Mouse (Mus musculus) stomach, postnatal 0 days (tissue): ENCODE data around the gene Sectm1a. TPM values are rescaled to one million over a fixed set of nuclear protein-coding genes. Genes with fewer than 3 reads are reported as not detected.

Source experiments
- ATAC-seq: fragments of 200-750 bp; cut with Nextera tagmentation; 2 replicates; pipeline ENCODE4 v1.8.0; 2017; ENCODE audit not compliant: low FRiP score, low TSS enrichment
- DNase-seq: peaks from one replicate; pipeline ENCODE4 v3.0.0-alpha.2; 2016; ENCODE audit warnings: low spot score
- H3K27ac ChIP-seq: fragments of 300-500 bp; sonication (generic); replicated peaks from 2 replicates; pipeline ENCODE4 v1.5.1; 2014; ENCODE audit warnings: mild to moderate bottlenecking, control low read depth
- H3K27me3 ChIP-seq: fragments of 300-500 bp; sonication (generic); 2 replicates; pipeline ENCODE4 v1.6.1; 2014; ENCODE audit warnings: low read length; ENCODE audit not compliant: control insufficient read depth, insufficient read depth
- H3K36me3 ChIP-seq: fragments of 300-500 bp; sonication (generic); 2 replicates; pipeline ENCODE4 v1.6.1; 2014; ENCODE audit warnings: low read length, mixed read lengths; ENCODE audit not compliant: control insufficient read depth, insufficient read depth
- H3K4me1 ChIP-seq: fragments of 300-500 bp; sonication (generic); replicated peaks from 2 replicates; pipeline ENCODE4 v1.6.1; 2014; ENCODE audit warnings: antibody characterized with exemption; ENCODE audit not compliant: control insufficient read depth, insufficient read depth
- H3K4me2 ChIP-seq: fragments of 300-500 bp; sonication (generic); replicated peaks from 2 replicates; pipeline ENCODE4 v1.6.1; 2014; ENCODE audit warnings: low read depth, mild to moderate bottlenecking, control low read depth, moderate library complexity
- H3K4me3 ChIP-seq: fragments of 300-500 bp; sonication (generic); 2 replicates; pipeline ENCODE4 v1.5.1; 2014; ENCODE audit warnings: low read depth, low read length, control low read depth
- H3K9ac ChIP-seq: fragments of 300-500 bp; sonication (generic); 2 replicates; pipeline ENCODE4 v1.6.1; 2014; ENCODE audit warnings: mild to moderate bottlenecking, low read length, control low read depth, mixed read lengths
- H3K9me3 ChIP-seq: fragments of 300-500 bp; sonication (generic); 2 replicates; pipeline ENCODE4 v1.6.1; 2016; ENCODE audit warnings: low read length; ENCODE audit not compliant: control insufficient read depth
- CTCF ChIP-seq: IDR thresholded peaks from 2 replicates; pipeline ENCODE4 v1.5.1; 2016; ENCODE audit warnings: antibody characterized with exemption, low read depth, mild to moderate bottlenecking, moderate library complexity
- EP300 ChIP-seq: optimal IDR thresholded peaks from 2 replicates; pipeline ENCODE3; 2016; ENCODE audit warnings: antibody characterized with exemption
- WGBS: fragments of 180-500 bp; shearing (Covaris S2); extraction: QIAGEN DNeasy Blood & Tissue Kit; methylation state at CpG from one replicate; pipeline ENCODE4 v1.1.7; 2014; 5-methylcytosine and 5-hydroxymethylcytosine counted together
- polyA plus RNA-seq: library from polyadenylated mRNA; unstranded; fragments of >200 nt; fragmentation: Nextera tagmentation; extraction: Ambion mirVana; gene quantifications from 2 replicates; pipeline ENCODE4 v1.2.1, GENCODE M21; 2015

Sectm1a gene
- 11.8 and 13.2 TPM in 2 replicates for polyA plus RNA-seq

GRCm38 (mm10) chr11:121081120-121081519 lies at the start of gene Sectm1a:
Gene Sectm1a, minus strand, starts transcription at chr11:121081220.
- TF ChIP-seq CTCF (no peak), EP300 (no peak)
- Histone ChIP-seq H3K36me3 (no peaks in the 10 kb centered on the region), H3K4me3 (no peak within 1 kb of the TSS), H3K27ac (no peak within 1 kb of the TSS), H3K4me1 (no peaks in the 10 kb centered on the region), H3K9ac (no peak within 1 kb of the TSS), H3K4me2 (no peak within 1 kb of the TSS), H3K27me3 (no peaks in the 10 kb centered on the region), H3K9me3 (no peaks in the 10 kb centered on the region)
- DNase-seq (no peak), ATAC-seq (no peak)
- WGBS = 52% methylated on average over 3 of the region's 3 CpGs

DNA sequence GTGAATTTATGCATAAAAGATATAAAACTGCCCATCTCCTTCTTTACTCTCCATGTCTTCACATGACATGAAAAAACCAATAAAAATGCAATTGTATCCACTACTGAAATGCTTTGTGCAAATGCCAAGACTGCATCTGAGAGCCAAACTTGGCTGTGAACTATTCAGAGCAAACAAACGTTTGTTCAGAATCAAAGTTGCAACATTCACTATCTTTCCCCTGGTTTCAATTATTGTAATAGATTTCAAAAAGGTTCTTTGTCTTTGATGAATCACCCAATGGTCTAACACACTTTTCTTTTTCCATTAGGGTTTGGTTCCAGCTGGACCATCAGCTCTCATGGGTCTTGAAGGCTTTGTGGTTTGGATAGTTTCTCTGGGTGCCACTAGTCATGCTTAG lies 48.6 kb upstream of the Sectm1a start:
- Histone ChIP-seq H3K27me3 (no peaks in the 10 kb centered on the region), H3K9ac (no peak overlapping the region), H3K27ac (no peak overlapping the region), H3K9me3 (no peaks in the 10 kb centered on the region), H3K4me2 (no peak overlapping the region), H3K4me3 (no peak overlapping the region), H3K36me3 (no peaks in the 10 kb centered on the region), H3K4me1 (no peaks in the 10 kb centered on the region)
- TF ChIP-seq CTCF (no peak), EP300 (no peak)
- 43% methylated on average over 1 of the region's 1 CpGs for WGBS
- ATAC-seq = no peak
- no peak for DNase-seq

- WGBS = 92% methylated on average over 3 of the region's 3 CpGs
- no peaks in the 10 kb centered on the region for H3K36me3 ChIP-seq
- TF ChIP-seq EP300 (no peak), CTCF (no peak)
Observed at GRCm38 (mm10) chr11:121127441-121127840, 46.4 kb upstream of the Sectm1a start.

DNA sequence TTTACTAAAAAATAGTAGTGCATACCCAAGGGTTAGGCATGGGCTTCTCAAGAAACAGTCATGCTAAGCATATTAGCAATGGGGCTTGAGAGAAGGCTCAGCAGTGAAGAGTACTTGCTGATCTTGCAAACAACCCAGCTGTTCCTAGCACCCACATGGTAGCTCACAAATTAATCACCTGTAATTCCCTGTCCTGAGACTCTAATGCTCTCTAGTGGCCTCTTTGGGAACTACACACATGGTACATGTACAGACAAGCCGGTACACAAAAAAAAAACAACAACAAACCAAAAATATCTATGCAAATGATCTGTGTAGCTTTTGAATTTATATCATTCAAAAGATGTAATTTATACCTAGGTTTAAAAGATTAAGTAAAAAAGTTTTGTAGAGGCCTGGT lies 45.4 kb upstream of the Sectm1a start:
- no peak for ATAC-seq
- 73% methylated on average over 1 of the region's 1 CpGs for WGBS
- DNase-seq = no peak
- Histone ChIP-seq H3K36me3 (no peaks in the 10 kb centered on the region), H3K9me3 (no peaks in the 10 kb centered on the region), H3K4me3 (no peak overlapping the region), H3K4me1 (no peaks in the 10 kb centered on the region), H3K4me2 (no peak overlapping the region), H3K27ac (no peak overlapping the region), H3K9ac (no peak overlapping the region), H3K27me3 (no peaks in the 10 kb centered on the region)
- TF ChIP-seq CTCF = peak; percentile 62
- TF ChIP-seq EP300 = no peak

More at GRCm38 (mm10) chr11:121127441-121127840, 46.4 kb upstream of the Sectm1a start:
- Histone ChIP-seq H3K4me1 (no peaks in the 10 kb centered on the region), H3K9ac (no peak overlapping the region), H3K9me3 (no peaks in the 10 kb centered on the region), H3K27me3 (no peaks in the 10 kb centered on the region), H3K27ac (no peak overlapping the region), H3K4me2 (no peak overlapping the region), H3K4me3 (no peak overlapping the region)
- DNase-seq = no peak
- no peak for ATAC-seq

DNA sequence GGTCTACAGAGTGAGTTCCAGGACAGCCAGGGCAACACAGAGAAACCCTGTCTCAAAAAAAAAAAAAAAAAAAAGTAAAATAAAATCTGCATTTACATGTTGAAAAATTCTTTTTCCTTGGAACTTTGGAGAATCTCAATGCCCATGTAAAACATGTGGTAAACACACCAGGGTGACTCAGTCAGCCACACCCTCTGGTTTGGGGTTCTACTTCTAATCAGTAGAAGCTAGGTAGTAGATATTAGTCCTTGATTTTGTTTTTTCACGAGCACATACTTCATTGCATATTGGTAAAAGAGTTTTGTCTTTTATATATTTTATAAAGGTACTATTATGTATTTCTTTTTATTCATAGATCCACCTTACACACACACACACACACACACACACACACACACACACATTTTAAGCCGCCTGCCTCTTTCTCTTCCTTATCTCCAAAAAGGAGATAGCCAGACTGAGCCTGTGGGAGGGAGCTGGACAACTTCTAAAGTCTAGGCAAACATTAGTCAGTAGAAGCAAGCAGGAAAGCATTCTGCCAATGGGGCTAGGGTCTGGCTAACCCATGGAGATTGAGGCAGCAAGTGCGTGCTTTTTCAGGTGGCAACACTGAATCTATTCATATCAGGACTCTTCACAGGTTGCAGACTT lies 44.6 kb upstream of the Sectm1a start:
- H3K36me3 ChIP-seq = no peaks in the 10 kb centered on the region
- no peaks in the 10 kb centered on the region for H3K9me3 ChIP-seq
- no peaks in the 10 kb centered on the region for H3K4me1 ChIP-seq
- no peak for TF ChIP-seq CTCF
- TF ChIP-seq EP300 = no peak
- H3K27me3 ChIP-seq = no peaks in the 10 kb centered on the region
- WGBS = 63% methylated on average over 3 of the region's 3 CpGs
- H3K27ac ChIP-seq = no peak overlapping the region
- H3K4me3 ChIP-seq = no peak overlapping the region
- DNase-seq = no peak
- no peak overlapping the region for H3K4me2 ChIP-seq
- no peak for ATAC-seq
- H3K9ac ChIP-seq = no peak overlapping the region

DNA sequence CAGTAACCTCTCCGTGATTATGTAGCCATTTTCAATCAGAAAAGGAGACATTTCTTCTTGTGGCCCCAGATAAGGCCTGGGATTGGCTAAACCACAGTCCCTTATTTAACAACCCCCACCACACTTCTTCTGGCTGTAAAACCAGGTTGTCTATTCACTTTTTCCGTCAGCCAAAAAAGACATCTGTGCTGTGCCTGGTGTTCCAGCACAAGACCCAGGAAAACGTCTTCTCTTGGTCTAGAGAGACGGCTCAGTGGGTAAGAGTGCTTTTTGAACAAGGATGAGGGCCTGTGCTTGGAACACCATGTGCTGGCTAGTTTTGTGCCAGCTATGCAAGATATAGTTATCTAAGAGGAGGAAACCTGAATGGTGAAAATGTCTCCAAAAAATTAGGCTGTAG lies 42.4 kb upstream of the Sectm1a start:
- H3K27ac ChIP-seq = no peak overlapping the region
- H3K4me1 ChIP-seq = no peaks in the 10 kb centered on the region
- H3K4me3 ChIP-seq = no peak overlapping the region
- DNase-seq = no peak
- no peaks in the 10 kb centered on the region for H3K36me3 ChIP-seq
- no peak for TF ChIP-seq EP300
- TF ChIP-seq CTCF = no peak
- no peak overlapping the region for H3K4me2 ChIP-seq
- WGBS = 88% methylated on average over 4 of the region's 4 CpGs
- H3K9me3 ChIP-seq = no peaks in the 10 kb centered on the region
- H3K9ac ChIP-seq = no peak overlapping the region
- no peaks in the 10 kb centered on the region for H3K27me3 ChIP-seq
- no peak for ATAC-seq
